Mouse (Mus musculus) heart, embryonic 14.5 days (tissue): ENCODE measurements around the gene Adrb1. TPM values are rescaled to one million over a fixed set of nuclear protein-coding genes. Genes with fewer than 3 reads are reported as not detected.
A peak's percentile ranks its signal among the peaks of the same experiment; 100 is the strongest.

Source experiments
- ATAC-seq: fragments of 200-750 bp; cut with Nextera tagmentation; 2 replicates; pipeline ENCODE4 v1.8.0; 2017; ENCODE audit warnings: low read depth, moderate TSS enrichment; ENCODE audit not compliant: insufficient number of reproducible peaks, insufficient read depth, low FRiP score
- H3K27ac ChIP-seq, 2 experiments: fragments of 200-500 bp in 1 of 2; fragments of 300-500 bp in 1 of 2; sonication (generic) in 1 of 2; replicated peaks in 1 of 2; 2 replicates each; pipeline ENCODE4 v1.5.1; 2012 to 2014; ENCODE audit warnings: low read depth in 2 of 2, low read length in 2 of 2, control low read depth in 1 of 2, mild to moderate bottlenecking in 1 of 2, mixed read lengths in 1 of 2; ENCODE audit not compliant: control insufficient read depth in 1 of 2, insufficient read depth in 1 of 2
- H3K27me3 ChIP-seq: fragments of 300-500 bp; sonication (generic); 2 replicates; pipeline ENCODE4 v1.6.1; 2014; ENCODE audit warnings: mild to moderate bottlenecking, low read length, control low read depth; ENCODE audit not compliant: control insufficient read depth, insufficient read depth
- H3K36me3 ChIP-seq: fragments of 300-500 bp; sonication (generic); 2 replicates; pipeline ENCODE4 v1.6.1; 2014; ENCODE audit warnings: mild to moderate bottlenecking, control low read depth, low read length, mixed read lengths; ENCODE audit not compliant: control insufficient read depth, insufficient read depth
- H3K4me1 ChIP-seq, 2 experiments: fragments of 200-500 bp in 1 of 2; fragments of 300-500 bp in 1 of 2; sonication (generic) in 1 of 2; 2 replicates each; pipeline ENCODE4 v1.6.1; 2012 to 2014; ENCODE audit warnings: low read length in 2 of 2, control low read depth in 1 of 2, mixed read lengths in 1 of 2; ENCODE audit not compliant: control insufficient read depth in 2 of 2, insufficient read depth in 2 of 2
- H3K4me2 ChIP-seq: fragments of 300-500 bp; sonication (generic); 2 replicates; pipeline ENCODE4 v1.6.1; 2014; ENCODE audit warnings: mild to moderate bottlenecking, low read length
- H3K4me3 ChIP-seq, 2 experiments: fragments of 200-500 bp in 1 of 2; fragments of 300-500 bp in 1 of 2; sonication (generic) in 1 of 2; 2 replicates each; pipeline ENCODE4 v1.5.1; 2012 to 2014; ENCODE audit warnings: low read length in 2 of 2, mild to moderate bottlenecking in 2 of 2, control low read depth in 1 of 2, low read depth in 1 of 2, moderate library complexity in 1 of 2; ENCODE audit not compliant: control insufficient read depth in 1 of 2, insufficient read depth in 1 of 2
- H3K9ac ChIP-seq: fragments of 300-500 bp; sonication (generic); 2 replicates; pipeline ENCODE4 v1.6.1; 2014; ENCODE audit warnings: mild to moderate bottlenecking, low read length
- H3K9me3 ChIP-seq: fragments of 300-500 bp; sonication (generic); 2 replicates; pipeline ENCODE4 v1.6.1; 2016; ENCODE audit warnings: low read length, control low read depth; ENCODE audit not compliant: control insufficient read depth
- WGBS: fragments of 180-500 bp; shearing (Covaris S2); extraction: QIAGEN DNeasy Blood & Tissue Kit; methylation state at CpG from one replicate; pipeline ENCODE4 v1.1.7; 2014; 5-methylcytosine and 5-hydroxymethylcytosine counted together
- polyA plus RNA-seq: library from polyadenylated mRNA; unstranded; fragments of >200 nt; fragmentation: Nextera tagmentation; extraction: Ambion mirVana; gene quantifications from 2 replicates; pipeline ENCODE4 v1.2.1, GENCODE M21; 2014

The Adrb1 gene
- polyA plus RNA-seq, 1 experiment from 2014 or later: 8.2 TPM

DNA sequence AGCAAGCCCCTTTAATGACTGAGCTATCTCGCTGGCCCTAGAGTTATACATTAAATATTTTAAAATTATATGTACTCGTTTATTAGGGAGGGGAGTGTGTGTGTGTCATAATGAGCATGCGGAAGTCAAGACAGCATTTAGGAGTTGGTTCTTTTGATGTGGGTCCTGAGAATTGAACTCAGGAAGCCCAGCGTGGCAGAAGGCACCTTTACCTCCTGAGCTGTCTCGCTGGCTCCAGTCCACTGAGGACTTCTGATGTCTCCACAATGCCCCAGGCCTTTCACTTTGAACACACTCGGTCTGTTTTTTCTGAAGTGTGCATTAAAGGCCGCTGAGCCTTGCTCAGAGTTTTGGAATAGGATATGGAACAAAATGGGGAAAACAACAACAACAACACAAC lies 39.7 kb upstream of the Adrb1 start:
- H3K4me1 ChIP-seq: peaks cover 35 to 40% of the 10 kb centered on the region in 2 experiments
- ATAC-seq: no peak
- H3K9me3 ChIP-seq: no peaks in the 10 kb centered on the region

DNA sequence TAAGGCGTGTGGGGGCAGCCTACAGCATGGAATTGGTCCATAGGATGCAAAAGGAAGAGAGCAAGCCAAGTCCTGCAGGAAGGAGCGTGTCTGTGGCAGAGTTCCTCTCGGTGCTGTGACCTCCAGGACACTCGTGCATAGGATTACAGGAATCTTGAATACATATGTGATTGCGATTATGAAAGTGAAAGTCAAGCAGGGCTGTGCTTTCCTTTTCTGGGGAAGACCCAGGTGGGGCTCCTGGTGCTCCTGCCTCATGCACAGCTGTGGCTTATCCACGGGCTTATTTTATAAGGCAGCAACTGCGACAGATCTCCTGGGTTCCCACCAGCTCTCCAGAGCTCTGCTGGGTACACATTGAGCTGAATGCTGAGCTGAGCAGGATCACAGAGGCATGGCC lies 39.2 kb upstream of the Adrb1 start:
- no peaks in the 10 kb centered on the region for H3K36me3 ChIP-seq
- no peak overlapping the region for H3K4me3 ChIP-seq
- no peak overlapping the region for H3K4me2 ChIP-seq
- peaks cover 30 to 35% of the 10 kb centered on the region in 2 experiments for H3K4me1 ChIP-seq
- no peak overlapping the region for H3K27ac ChIP-seq
- no peak for ATAC-seq
- H3K9ac ChIP-seq: no peak overlapping the region
- H3K9me3 ChIP-seq: no peaks in the 10 kb centered on the region
- 69% methylated on average over 7 of the region's 7 CpGs for WGBS
- H3K27me3 ChIP-seq: no peaks in the 10 kb centered on the region

More for the DNA sequence above, 39.7 kb upstream of the Adrb1 start:
- H3K36me3 ChIP-seq: no peaks in the 10 kb centered on the region
- no peak overlapping the region for H3K4me3 ChIP-seq
- no peak overlapping the region for H3K9ac ChIP-seq
- 86% methylated on average over 7 of the region's 7 CpGs for WGBS
- H3K4me2 ChIP-seq: no peak overlapping the region
- H3K27me3 ChIP-seq: no peaks in the 10 kb centered on the region
- H3K27ac ChIP-seq: no peak overlapping the region

- no peak overlapping the region for H3K4me3 ChIP-seq
- no peaks in the 10 kb centered on the region for H3K36me3 ChIP-seq
- no peaks in the 10 kb centered on the region for H3K27me3 ChIP-seq
- WGBS: 88% methylated on average over 7 of the region's 7 CpGs
- no peak overlapping the region for H3K27ac ChIP-seq
- no peak for ATAC-seq
- H3K4me1 ChIP-seq: peaks cover 20 to 30% of the 10 kb centered on the region in 2 experiments
- no peak overlapping the region for H3K4me2 ChIP-seq
- H3K9ac ChIP-seq: no peak overlapping the region
- no peaks in the 10 kb centered on the region for H3K9me3 ChIP-seq
Measured at GRCm38 (mm10) chr19:56685515-56685914, 36.5 kb upstream of the Adrb1 start.

DNA sequence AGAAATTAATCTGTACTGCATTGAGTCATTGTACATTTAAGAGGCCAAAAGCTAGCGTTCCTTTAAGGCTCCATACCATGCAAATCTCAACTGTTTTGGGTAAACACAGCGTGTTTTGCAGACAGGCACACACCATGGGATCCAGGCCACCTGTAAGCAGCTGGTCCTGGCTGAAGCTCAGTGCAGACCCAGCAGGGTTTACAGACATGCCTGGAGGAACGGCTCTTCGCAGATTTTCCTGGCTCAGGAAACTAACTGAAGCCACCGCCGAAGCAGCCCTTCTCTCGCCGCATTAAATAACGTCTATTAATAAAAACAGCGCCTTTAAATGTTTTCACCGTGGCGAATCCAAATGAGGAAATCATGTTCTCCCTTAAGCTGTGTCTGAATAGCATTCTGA lies 35.8 kb upstream of the Adrb1 start:
- no peak overlapping the region for H3K27ac ChIP-seq
- H3K36me3 ChIP-seq: no peaks in the 10 kb centered on the region
- H3K4me3 ChIP-seq: no peak overlapping the region
- peaks cover 13 to 23% of the 10 kb centered on the region in 2 experiments for H3K4me1 ChIP-seq
- H3K27me3 ChIP-seq: no peaks in the 10 kb centered on the region
- 88% methylated on average over 12 of the region's 12 CpGs for WGBS
- ATAC-seq: no peak
- no peak overlapping the region for H3K9ac ChIP-seq
- H3K4me2 ChIP-seq: no peak overlapping the region
- no peaks in the 10 kb centered on the region for H3K9me3 ChIP-seq

- no peak overlapping the region for H3K4me3 ChIP-seq
Measured at GRCm38 (mm10) chr19:56687026-56687635, 34.9 kb upstream of the Adrb1 start.

DNA sequence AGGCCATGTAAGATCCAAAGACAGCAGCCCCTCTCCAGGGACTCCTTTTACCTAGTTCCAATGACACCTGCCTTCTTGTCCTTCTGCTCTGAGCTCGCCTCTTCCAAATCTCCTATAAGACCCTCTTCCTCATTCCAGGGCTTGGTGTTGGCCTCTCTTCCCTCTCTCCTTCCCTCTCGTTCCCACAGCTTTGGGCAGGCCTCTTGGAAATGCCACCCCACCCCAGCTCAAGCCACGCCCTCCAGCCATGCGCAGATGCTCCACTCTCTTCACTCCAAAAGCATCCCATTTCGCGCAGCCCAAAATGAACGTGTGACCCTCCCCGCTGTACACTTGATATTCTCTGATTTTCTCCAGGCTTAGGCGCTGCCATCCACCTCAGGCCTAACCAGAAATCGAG lies 34.3 kb upstream of the Adrb1 start:
- H3K4me2 ChIP-seq: no peak overlapping the region
- H3K27ac ChIP-seq: no peak overlapping the region
- H3K9me3 ChIP-seq: no peaks in the 10 kb centered on the region
- H3K27me3 ChIP-seq: no peaks in the 10 kb centered on the region
- WGBS: 81% methylated on average over 10 of the region's 10 CpGs
- H3K36me3 ChIP-seq: no peaks in the 10 kb centered on the region
- no peak overlapping the region for H3K4me3 ChIP-seq
- no peak overlapping the region for H3K9ac ChIP-seq
- ATAC-seq: no peak
- H3K4me1 ChIP-seq: peaks cover 13 to 22% of the 10 kb centered on the region in 2 experiments

More at GRCm38 (mm10) chr19:56687026-56687635, 34.9 kb upstream of the Adrb1 start:
- no peak for ATAC-seq
- Histone ChIP-seq H3K4me1 (peaks cover 13 to 22% of the 10 kb centered on the region in 2 experiments), H3K4me2 (no peak overlapping the region), H3K27me3 (no peaks in the 10 kb centered on the region), H3K36me3 (no peaks in the 10 kb centered on the region), H3K9me3 (no peaks in the 10 kb centered on the region), H3K27ac (no peak overlapping the region), H3K9ac (no peak overlapping the region)
- WGBS: 92% methylated on average over 8 of the region's 8 CpGs

DNA sequence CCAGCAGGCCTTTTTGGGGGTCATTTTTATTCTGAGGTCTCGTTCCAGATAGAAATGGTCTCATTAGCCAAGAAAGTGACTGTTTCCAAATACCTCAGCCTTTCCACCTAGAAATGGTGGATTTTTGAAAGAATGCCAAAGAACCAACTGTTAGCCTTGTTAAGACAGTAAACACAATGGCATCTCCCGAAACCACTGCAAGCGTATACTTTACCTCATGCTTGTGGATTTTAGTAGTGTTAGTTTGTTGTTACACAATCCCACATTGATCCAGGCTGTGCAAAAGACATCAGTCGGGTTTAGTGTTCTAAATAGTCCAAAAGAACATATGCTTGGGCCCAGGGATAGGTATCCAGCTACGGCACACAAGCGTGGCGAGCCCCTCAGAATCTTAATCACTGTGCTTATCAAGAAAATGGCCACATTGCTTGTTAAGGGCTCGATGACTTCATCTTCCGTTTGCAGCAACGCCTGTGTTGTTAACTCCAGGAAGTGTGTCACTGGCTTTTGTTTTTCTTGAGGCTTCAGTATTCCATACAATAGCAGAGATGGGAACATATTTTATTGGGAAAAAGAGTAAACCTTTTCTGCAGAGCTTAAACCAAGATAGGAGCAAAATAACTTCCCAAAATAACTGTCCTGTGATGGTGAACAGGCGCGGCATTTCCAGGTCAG lies 33.2 kb upstream of the Adrb1 start:
- no peak overlapping the region for H3K4me2 ChIP-seq
- H3K4me1 ChIP-seq: peaks cover 8 to 16% of the 10 kb centered on the region in 2 experiments
- H3K9ac ChIP-seq: no peak overlapping the region
- no peaks in the 10 kb centered on the region for H3K9me3 ChIP-seq
- 39% methylated on average over 12 of the region's 12 CpGs for WGBS
- no peak for ATAC-seq
- no peaks in the 10 kb centered on the region for H3K27me3 ChIP-seq
- H3K27ac ChIP-seq: peak overlapping the region in 1 of 2 experiments; percentile 12; a peak in 1 of 4 replicates
- H3K4me3 ChIP-seq: no peak overlapping the region
- H3K36me3 ChIP-seq: no peaks in the 10 kb centered on the region
